Mouse (Mus musculus) kidney, postnatal 4 days (tissue): Measurements from ENCODE around the gene Strn3.

Source experiments
- DNase-seq, 2 experiments: peaks; one replicate each; pipeline ENCODE4 v3.0.0; 2021; ENCODE audit warnings: mixed read lengths in 2 of 2

The Strn3 gene

DNA sequence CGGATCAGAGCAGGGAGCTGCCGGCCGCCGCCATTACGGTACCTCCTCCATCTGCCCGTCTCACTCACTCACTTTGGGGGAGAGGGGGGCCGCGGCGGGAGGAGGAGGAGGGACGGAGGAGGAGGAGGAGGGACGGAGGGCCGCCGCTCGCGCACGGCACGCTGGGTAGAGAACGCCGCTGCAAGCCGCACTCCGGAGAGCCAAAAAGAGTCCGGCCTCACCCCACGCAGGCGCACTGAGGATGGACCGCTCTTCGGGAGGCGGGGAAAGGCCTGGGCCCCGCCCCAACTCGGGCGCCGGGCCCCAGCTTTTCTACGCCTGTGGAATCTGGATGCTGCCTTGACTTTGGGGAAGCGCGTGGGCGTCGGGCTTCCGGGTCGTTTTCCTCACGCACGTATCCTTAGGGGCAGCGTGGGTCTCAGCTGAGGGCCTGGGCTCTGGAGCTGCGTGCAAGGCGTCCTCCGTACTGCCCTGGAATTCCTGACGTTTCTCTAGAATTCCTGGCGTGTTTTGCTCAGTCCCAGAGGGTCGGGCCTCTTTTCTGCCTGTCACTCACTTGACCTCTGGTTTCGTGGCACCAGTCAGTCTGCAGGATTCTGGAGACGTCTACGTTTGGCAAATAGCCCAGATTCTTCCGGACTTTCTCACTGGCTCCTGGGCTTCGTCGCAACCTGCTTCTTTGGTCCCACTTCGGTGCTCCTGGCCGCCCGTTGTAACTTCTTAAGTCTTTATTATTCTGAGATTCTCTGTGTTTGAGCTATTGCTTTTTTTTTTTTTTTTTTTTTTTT lies at the start of gene Strn3:
Gene Strn3 (minus strand): TSS at position 53 of the 788 bp plus-strand sequence.
- peak; percentile 95 to 98 for DNase-seq

DNA sequence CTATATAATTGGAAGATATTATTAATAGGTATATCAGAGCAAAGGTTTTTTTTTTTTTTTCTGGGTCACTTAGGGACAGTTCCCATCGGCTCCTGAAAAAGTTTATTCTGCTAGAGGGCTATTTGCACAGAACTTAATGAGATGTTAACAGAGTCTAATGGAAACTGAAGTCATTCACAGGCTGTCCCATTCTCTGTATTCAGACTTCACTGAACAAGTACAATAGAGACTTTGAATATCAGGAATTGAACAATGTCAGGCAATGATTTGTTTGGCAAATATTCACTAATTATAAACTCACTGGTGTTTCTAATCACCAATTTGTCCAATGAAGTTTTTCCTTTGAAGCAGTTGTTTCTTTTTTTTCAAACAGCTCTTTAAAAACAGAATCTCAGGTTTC lies 45.1 kb upstream of the Strn3 start:
- no peak for DNase-seq

DNA sequence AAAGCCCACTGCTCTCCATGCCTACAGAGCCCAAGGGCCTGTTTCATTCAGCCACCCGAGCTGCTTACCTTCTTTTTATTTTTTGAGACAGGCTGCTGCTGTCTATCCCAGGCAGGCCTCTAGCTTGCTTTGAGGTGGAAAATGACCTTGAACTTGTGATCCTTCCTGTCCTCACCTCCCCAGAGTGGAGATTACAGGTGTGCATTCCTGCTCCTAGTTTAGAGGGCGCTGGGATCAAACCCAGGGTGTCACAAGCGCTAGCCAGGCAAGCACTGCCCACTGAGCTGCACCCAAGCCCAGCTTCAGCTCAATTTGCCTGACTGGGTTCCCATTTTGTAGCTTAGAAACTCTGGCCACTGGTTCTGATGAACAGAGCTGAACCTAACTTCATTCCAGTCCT lies 44.7 kb upstream of the Strn3 start:
- no peak for DNase-seq

DNA sequence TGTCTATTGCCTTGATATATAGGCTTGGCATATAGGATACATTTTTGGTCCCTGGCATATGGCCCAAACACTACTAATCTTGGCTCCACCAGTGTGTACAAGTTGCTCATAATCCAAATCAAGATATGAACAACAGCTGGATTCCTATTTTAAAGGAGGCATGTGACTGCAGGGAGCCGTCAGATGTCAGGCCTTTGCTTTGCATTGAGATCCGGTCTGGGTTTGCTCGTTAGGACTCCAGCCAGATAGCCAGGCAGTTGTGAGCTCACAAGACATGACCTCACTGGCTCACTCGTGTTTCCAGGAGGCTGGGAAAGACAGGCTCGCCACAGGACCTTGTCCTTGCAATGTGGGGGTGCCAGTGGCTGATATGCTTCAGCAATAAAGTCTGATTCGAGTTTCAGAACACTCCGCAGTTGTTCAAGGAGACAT lies 44.2 kb upstream of the Strn3 start:
- peak; percentile 52 to 54 for DNase-seq

DNA sequence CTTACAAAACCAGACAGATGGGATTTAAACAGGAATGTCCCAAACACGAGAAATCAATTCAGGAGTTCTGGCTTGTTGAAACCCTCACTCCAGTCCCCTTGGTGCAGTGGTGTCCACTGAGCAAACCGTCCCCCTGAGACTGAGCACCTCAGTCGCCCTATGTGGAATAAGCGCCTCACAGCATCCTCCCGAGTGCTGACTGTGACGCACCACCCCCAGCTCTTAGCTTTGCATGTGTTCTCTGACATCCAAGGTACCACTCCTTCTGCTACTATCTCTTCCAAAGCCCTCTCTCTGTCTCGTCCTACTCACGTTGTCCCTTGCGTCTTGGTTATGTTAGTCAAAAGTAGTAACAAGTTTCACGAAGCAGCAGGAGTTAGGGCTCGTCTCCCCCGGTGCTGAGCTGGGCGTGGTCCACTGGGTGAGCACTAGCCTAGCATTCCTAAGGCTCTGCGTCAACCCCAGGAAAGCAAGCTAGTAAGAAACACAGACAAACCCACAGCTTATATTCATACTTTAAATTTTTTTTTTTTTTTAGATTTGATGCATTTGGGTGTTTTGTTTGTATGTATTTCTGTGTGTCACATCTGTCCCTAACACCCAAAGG lies 43.0 kb upstream of the Strn3 start:
- DNase-seq, result no peak

DNA sequence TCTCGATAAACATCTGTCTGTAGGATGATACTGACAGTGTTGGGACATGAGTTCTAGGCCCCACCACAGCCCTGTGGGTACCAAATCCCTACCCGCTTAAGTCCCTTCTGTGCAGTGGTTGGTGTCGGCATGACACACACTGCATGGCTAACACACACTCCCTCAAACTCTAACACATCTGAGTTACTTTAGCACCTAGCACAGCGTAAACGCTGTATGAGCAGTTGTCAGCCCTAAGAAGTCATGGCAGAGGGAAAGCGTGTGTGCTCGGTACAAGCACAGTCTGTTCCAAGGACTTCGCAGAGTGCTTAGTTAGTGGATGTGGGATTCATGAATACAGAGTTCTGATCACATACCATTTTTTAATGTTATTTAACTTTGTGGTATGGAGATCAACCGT lies 38.1 kb upstream of the Strn3 start:
- DNase-seq, result no peak

DNA sequence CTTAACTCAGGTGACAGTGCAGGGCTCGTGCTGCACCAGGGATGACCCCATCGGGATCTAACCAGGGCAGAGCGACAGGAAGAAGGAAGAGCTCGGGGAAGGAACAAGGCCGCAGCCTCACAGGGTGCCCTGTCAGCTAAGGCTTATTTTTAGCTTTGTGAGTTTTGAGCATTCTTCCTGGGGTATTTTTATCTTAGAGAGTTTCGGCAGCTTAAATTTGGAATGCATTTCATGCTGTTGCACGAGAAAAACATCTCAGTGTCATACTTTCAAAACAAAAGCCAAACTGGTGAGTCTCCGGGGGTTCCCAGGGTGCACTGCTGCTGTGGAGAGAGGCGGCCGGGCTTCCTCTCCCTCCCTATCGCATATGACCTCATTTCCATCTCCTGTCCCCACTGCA lies 37.4 kb upstream of the Strn3 start:
- DNase-seq, result peak; percentile 62 to 73

DNA sequence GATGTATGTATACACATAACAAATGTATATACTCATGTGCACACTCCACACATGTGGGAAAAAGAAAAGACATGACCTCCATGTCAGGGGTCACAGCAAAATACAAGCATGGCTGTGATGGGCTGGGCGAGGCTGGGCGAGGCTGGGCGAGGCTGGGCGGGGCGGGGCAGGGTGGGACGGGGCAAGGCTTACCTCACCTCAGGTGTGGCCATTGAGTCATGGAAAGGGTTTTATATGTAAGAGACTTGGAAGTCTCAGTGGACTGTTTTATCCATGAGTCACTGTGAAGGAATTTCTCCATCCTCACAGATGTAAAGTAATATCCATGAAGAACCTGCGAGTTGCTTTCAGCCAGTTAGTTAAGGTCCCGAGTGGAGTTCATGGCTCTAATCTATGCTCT lies 30.1 kb upstream of the Strn3 start:
- no peak for DNase-seq

DNA sequence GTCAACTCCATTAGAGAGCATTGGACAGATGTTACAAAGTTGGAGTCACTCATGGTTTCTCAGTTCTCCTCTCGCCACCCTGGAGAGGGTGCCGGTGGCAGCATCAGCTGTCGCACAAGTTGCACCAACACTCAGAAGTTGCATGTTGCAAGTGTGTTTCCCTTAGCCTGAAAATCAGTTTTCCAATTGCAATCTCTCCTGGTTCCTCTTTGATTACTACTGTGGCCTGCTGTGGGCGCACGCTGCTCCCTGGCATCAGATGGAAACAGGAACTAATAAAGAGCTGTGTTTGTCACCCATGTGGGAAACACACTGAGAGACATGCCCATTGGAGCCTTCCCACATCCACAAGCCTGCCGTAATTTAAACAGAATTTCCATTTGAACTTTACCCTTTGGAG lies 26.9 kb upstream of the Strn3 start:
- DNase-seq, result no peak

DNA sequence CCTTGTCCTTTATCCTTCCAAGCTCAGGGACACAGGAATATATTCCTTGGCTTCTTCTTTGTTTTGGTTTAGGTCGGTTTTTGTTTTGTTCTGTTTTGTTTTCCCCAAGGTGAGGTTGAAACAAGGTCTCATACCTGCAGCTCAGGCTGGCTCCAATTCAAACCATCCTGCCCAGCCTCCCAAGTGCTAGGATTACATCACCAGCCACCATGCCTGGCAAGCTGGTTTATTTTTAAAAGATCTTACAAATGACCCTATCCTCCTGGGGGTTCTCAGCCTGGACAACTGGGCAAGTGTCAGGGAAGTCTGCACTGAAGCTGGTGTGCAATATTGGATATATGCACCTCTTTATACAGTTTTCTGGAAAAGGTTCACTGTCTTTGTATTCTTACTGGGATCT lies 21.0 kb upstream of the Strn3 start:
- DNase-seq, result no peak

DNA sequence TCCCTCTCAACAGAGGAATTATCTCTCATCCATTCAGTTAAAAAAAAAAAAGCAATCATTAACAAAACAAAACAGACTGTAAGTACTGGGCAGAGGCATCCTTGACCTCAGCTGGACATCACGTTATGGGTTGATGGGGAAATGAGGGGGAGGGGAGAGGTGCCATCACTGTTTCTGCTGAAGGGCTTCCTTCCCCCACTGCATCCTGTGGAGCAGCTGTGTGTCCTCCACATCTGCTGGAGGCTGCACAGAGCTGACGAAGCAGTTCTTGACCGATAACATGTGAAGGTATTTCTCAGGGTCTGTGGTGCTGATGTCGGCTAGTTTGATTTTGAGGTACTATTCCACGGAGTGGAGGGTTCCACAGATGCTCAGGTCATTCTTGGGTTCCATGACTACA lies 18.5 kb upstream of the Strn3 start:
- DNase-seq, result peak; percentile 25 to 47

DNA sequence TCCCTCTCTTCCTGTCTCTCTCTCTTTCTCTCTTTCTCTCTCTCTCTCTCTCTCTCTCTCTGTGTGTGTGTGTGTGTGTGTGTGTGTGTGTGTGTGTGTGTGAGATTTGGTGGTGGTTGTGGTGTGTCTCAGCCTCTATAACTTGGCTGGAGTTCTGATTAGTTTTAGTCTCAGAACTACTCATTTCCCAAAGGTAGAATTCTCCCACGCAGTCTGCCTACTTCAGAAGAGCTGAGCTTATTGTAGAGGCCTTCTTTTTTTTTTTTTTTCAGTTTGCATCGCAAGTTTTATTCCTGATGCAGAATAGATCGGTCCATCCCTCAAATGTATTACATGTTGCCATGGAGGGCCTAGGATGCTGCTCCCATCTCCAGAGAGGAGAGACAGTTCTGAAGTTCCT lies 18.0 kb upstream of the Strn3 start:
- no peak for DNase-seq

DNA sequence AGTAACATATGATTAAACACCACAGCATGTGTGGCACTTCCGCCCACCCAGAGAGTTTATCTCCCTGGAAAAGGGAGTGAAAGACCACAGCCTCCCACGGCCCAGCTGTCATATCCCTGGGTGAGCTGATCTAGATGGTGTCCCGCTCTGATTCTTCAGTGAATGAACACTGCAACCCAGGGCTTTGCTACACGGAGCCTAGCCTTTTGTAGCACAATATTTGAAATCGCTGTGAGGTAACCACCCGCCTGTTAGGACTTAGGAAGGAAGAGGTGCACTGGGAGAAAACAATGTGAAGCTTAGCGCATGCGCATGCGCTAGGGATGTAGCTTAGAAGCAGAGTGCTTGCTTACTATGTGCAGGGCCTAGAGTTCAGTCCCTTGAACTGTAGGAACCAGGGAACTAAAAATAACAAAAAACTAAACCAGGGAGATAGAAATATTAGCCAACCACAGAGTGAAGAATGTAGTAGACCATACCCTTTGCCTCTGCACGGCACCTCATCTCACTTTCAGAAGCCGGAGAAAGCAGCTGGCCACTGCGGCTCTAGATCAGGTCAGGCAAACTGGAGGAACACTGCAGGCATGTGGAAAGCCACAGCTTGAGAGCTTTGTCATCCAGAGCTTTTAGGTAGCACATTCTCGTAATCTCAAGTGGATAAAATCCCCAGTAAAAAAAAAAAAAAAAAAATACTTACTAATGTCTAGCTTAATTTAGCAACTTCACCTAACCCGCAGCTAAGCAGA lies 17.4 kb upstream of the Strn3 start:
- peak; percentile 62 to 74 for DNase-seq

DNA sequence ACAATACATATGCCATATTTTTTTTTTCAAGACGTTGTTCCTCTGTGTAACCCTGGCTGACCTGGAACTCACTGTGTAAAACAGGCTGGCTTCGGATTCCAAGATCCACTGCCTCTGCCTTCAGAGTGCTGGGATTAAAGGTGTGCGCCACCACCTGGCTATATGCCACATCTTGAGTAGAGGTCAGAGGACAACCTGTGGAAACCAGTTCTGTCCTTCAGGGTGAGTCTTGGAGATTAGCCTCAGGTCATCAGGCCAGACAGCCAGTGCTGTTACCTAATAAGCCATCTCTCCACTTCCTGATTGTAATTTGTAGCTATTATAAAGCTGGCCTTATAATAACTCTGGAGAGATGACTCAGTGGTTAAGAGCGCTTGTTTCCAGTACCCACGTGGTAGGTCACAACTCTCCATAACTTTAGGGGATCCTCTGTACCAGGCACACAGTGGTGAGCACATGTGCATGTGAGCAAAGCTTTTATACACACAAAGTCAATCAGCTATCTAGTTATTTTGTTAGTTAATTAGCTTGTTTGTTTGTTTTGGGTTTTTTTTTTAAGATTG lies 15.1 kb upstream of the Strn3 start:
- peak in 1 of 2 experiments; percentile 25 for DNase-seq

DNA sequence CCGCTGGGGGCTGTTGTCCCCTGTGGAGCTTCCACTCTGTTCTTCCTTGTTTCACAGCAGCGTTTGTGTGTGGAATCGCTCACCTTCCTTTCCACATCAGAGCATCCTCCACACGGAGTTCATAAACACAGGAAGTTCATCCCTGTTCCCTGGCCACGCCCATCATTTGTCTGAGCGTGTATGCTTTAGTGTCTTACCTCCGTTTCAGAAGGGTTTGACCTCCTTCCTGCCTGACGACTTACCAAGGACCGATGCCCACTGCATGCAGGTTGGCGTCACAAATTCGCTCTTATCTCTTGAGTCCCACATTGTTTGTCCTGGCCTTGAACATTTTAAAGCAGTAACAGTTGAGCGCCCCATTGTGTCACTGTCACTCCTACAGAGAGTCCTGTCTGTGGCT lies 14.1 kb upstream of the Strn3 start:
- DNase-seq, result no peak

DNA sequence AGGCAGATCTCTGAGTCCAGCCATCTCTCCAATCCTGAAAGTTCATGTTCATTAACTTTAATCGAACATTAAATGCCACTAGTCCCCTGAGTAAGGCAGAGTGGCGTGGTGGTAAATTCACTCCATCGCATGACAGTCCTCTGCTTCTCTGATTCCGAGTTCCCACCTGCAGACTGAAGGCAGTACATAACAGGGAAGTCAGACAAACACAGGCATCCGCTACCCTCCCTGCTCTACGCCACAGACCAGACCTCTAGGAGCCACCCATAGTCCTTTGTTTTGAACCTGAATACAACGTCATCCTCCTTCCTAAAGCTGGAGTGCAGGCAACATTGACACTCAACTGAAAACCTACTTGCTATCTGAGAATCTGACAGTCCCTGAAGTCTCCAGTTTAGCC lies 12.9 kb upstream of the Strn3 start:
- no peak for DNase-seq

DNA sequence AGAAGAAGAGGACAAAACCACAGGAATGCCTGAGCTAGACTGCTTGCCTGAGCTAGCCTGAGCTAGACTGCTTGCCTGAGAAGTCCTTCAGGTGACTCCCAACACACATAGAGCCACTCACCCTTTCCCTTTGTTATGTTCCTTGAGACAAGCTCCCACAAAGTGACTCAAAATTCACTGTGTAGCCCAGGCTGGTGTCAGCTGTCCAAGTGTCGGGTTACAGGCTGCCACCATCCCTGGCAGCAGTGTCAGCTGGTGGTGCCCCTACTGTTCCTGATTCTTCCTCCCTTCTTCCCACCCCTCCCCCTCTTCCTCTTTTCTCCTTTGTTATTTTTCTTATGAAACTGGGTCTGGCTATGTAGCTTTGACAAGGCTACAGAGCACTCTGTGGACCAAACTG lies 12.2 kb upstream of the Strn3 start:
- DNase-seq, result no peak

DNA sequence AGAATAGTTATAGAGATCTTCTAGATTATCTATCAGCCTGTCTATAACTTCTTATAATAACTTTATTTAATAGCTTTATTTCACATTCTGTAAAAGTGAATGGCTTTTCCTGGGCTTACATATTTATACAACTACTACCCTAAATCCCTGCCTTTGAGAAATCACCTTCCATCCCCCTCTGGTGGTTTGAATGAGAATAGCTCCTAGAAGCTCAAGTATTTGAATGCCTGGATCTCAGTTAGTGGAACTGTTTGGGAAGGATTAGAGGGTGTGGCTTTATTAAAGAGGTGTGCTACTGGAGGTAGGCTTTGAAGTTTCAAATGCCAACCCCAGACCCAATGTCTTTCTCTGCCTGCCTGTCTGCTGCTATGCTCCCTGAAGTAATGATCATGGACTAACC lies 10.0 kb upstream of the Strn3 start:
- no peak for DNase-seq

DNA sequence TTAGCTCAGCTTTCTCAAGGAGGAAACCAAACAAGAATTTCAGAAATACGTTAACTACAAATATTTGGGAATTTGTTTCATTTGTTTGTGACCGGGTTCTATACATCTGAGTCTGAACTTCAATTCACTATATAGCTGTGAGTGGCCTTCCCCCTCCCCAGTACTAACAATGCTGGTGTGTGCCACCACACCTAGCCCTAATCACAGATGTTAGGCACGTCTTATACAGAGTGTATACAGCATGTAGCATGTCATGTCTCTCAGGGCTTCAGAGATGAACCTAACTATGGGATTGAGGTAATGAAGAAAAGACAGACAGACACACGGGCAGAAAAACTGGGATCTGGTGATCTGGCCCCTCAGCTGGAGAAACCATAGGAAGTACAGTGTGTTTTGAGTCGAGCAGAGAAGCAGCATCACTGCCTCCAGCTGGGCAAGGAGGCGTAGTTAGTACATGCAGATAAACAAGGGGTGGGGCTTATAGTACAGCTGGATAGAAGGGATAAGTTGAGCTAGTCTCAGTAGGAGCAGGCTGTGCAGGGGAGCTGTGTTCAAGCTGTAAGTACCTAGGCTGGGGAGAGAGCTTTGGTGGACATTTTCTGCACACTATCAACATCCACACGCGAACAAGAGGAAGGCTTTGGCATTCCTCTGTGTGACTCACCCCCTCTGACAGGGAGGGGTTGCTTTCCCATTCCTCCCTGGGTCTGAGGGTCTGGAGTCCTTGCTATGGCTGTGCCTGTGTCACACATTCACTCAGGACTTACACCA lies 8.1 kb upstream of the Strn3 start:
- DNase-seq, result no peak

DNA sequence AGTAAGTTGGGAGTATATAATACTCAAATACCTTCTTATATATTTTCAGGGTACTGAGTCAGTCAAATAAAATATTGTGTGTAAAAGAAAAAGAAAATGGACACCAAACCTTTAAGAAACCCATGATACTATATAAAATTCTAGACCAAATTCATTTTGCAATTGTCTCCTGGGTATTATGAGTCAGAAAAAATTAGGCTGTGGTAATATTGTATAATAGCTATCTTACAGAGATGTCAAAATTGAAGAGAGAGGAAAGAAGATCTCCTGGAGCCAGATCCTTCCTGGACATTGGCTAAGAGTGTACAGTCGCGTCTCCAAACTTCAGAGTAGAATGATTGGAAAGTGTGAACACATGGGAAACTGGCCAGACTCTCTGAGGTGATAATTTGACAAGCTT lies 4.5 kb upstream of the Strn3 start:
- no peak for DNase-seq

DNA sequence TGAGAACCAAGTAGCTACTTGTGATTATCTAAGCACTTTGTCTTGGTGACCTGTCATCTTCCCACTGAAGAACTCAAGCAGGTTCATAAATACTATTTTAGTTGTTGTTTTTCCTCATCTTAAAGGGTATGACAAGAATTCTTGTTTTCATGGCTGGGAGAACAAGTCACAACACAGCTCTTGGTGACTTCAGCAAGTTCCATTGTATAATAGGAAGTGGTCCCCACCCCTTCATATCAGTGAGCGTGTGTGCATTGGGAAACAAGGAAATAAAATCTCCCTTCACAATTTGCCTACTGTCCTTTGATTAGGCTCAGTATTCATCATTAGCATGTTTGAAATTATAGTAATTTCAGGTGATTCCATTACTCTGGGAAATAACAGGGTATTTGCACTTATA lies 3.3 kb upstream of the Strn3 start:
- no peak for DNase-seq

DNA sequence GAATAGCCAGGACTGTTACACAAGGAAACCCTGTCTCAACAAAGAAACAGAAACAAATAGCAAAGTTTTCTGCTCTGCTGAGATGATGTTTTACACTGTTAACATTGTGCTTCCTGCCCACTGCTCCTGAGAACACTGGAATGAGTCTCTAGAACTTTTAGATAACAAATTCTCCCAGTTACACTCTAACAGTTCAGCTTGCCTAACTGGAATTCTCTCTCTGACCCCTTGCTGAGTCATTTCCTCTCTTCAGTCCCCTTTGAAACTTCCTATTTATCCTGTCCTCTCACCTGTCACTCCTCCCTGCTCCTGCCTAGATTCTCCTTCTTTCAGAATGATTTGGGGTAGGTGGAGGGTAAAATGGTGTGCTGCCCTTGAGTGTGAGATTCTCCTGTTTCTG lies 2.4 kb upstream of the Strn3 start:
- no peak for DNase-seq

DNA sequence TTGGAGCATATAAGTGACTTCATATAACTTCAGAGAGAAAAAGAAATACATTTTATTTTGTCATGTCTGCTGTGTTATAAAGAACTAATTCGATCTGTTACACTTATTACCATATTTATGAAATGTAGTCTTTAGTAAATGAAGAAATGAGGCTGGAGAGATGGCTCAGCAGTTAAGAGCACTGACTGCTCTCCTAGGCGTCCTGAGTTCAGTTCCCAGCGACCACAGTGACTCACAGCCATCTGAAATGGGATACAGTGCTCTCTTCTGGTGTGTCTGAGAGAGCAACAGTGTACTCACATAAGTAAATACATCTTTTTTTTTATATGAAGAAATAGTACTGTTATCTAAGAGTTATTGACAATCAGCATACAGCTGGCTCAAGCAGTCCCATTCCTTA lies 1.7 kb upstream of the Strn3 start:
- DNase-seq, result no peak
